15 mouse cellular contexts compared by ENCODE assay signal in genomic region chr2:172299126-172299921, GRCm38 (mm10). TPM values are rescaled to one million over a fixed set of nuclear protein-coding genes. Genes with fewer than 3 reads are reported as not detected.
DNase-seq lines count a peak whose midpoint lies in the region; ATAC-seq and TF ChIP-seq lines count a peak whose summit lies in the region.
"Had no signal": no experiment of that assay in that cellular context is flagged by ENCODE, and none has a peak within 500 bp of the region (broad histone marks: within the 10 kb centered on the region; RNA-seq: fewer than 3 reads in every experiment).

No protein-coding gene starts in this region.

- peak overlapping the region; percentile 47 for H3K9ac ChIP-seq in liver, embryonic 14.5 days (replicated peaks)
- H3K9ac ChIP-seq in hindbrain, postnatal 0 days (replicated peaks; ENCODE audit: low read length): 0 out of 2 replicates have a peak overlapping the region, but pooled peaks have one; percentile 24
- H3K9ac ChIP-seq in neural tube, embryonic 15.5 days (replicated peaks): no peak overlapping the region
- H3K9ac ChIP-seq: kidney, embryonic 15.5 days had no signal

- no peak for TF ChIP-seq CTCF in liver, embryonic 14.5 days (IDR thresholded peaks at IDR 0.05; ENCODE audit: low read depth)
- TF ChIP-seq CTCF in embryonic fibroblast, embryonic 13.5 days (IDR thresholded peaks at IDR 0.05; ENCODE audit: borderline replicate concordance, insufficient read depth, low read length): no peak
- no peak for TF ChIP-seq CTCF in hindbrain, postnatal 0 days (IDR thresholded peaks at IDR 0.05; ENCODE audit: low read depth)

- no peaks in the 10 kb centered on the region for H3K27me3 ChIP-seq in liver, embryonic 14.5 days (ENCODE audit: control insufficient read depth, insufficient read depth, low read length)
- no peaks in the 10 kb centered on the region for H3K27me3 ChIP-seq in hindbrain, postnatal 0 days (ENCODE audit: insufficient read depth, low read length)
- H3K27me3 ChIP-seq in neural tube, embryonic 15.5 days (replicated peaks): no peaks in the 10 kb centered on the region
- H3K27me3 ChIP-seq: kidney, embryonic 15.5 days had no signal

- ATAC-seq in liver, embryonic 14.5 days (ENCODE audit: insufficient read depth): no peak
- 0 out of 2 replicates have a peak, but pooled peaks have one; percentile 47 for ATAC-seq in hindbrain, postnatal 0 days
- peak; percentile 47; the same call in 1 of the 2 replicates for ATAC-seq in neural tube, embryonic 15.5 days (ENCODE audit: low FRiP score)
- ATAC-seq in megakaryocyte progenitor cell, adult 5-6 weeks (replicated peaks; ENCODE audit: poor library complexity): no peak

- no peak for TF ChIP-seq EP300 in liver, embryonic 14.5 days (IDR thresholded peaks at IDR 0.05; ENCODE audit: low read depth)

- no peaks in the 10 kb centered on the region for H3K36me3 ChIP-seq in liver, embryonic 14.5 days (replicated peaks; ENCODE audit: control insufficient read depth, insufficient read depth, low read depth)
- H3K36me3 ChIP-seq in hindbrain, postnatal 0 days (ENCODE audit: insufficient read depth, low read length): no peaks in the 10 kb centered on the region
- H3K36me3 ChIP-seq in neural tube, embryonic 15.5 days: no peaks in the 10 kb centered on the region
- H3K36me3 ChIP-seq: kidney, embryonic 15.5 days had no signal

- peaks cover 30 to 31% of the 10 kb centered on the region in 2 experiments for H3K4me1 ChIP-seq in liver, embryonic 14.5 days (replicated peaks; ENCODE audit: control insufficient read depth in 2 of 2, insufficient read depth in 2 of 2, low read length in 1 of 2)
- no peaks in the 10 kb centered on the region for H3K4me1 ChIP-seq in embryonic fibroblast, embryonic 13.5 days (ENCODE audit: control insufficient read depth, insufficient read depth, low read length)
- no peaks in the 10 kb centered on the region for H3K4me1 ChIP-seq in hindbrain, postnatal 0 days (ENCODE audit: insufficient read depth, low read length)
- peaks cover 14% of the 10 kb centered on the region for H3K4me1 ChIP-seq in neural tube, embryonic 15.5 days
- H3K4me1 ChIP-seq: kidney, embryonic 15.5 days had no signal

- H3K4me2 ChIP-seq in liver, embryonic 14.5 days (ENCODE audit: low read depth): peak overlapping the region; percentile 59
- H3K4me2 ChIP-seq in hindbrain, postnatal 0 days (ENCODE audit: low read depth, low read length): no peak overlapping the region
- no peak overlapping the region for H3K4me2 ChIP-seq in neural tube, embryonic 15.5 days
- H3K4me2 ChIP-seq: kidney, embryonic 15.5 days had no signal

- DNase-seq in liver, embryonic 14.5 days (ENCODE audit: low read depth in 3 of 3, low spot score in 3 of 3): no peak
- DNase-seq in liver (no peak), adipocyte (ENCODE audit: low spot score) (no peak)
- peak; percentile 28 for DNase-seq in hindbrain, postnatal 0 days (ENCODE audit: low spot score)
- no peak for DNase-seq in gastrocnemius, postnatal 10 days
- DNase-seq: cerebellum, adult 9-11 months; right cerebral cortex, adult 18-20 months had no signal

- TF ChIP-seq POLR2A in embryonic fibroblast, embryonic 13.5 days (IDR thresholded peaks at IDR 0.05; ENCODE audit: low read depth, low read length): no peak

- no peaks in the 10 kb centered on the region for H3K9me3 ChIP-seq in liver, embryonic 14.5 days (ENCODE audit: control insufficient read depth, low read length)
- no peaks in the 10 kb centered on the region for H3K9me3 ChIP-seq in hindbrain, postnatal 0 days (ENCODE audit: low read length)
- H3K9me3 ChIP-seq in neural tube, embryonic 15.5 days (replicated peaks): no peaks in the 10 kb centered on the region
- H3K9me3 ChIP-seq: kidney, embryonic 15.5 days had no signal

- peak overlapping the region; percentile 91 for H3K27ac ChIP-seq in liver, embryonic 14.5 days
- peak overlapping the region; percentile 1; the same call in 1 of the 2 replicates for H3K27ac ChIP-seq in embryonic fibroblast, embryonic 13.5 days (ENCODE audit: insufficient read depth, low read length)
- H3K27ac ChIP-seq in hindbrain, postnatal 0 days: peak overlapping the region; percentile 34; the same call in 1 of the 2 replicates
- H3K27ac ChIP-seq in neural tube, embryonic 15.5 days (replicated peaks): peak overlapping the region; percentile 42
- H3K27ac ChIP-seq: kidney, embryonic 15.5 days; macrophage had no signal

- 25% methylated on average over 14 of the region's 14 CpGs for WGBS in liver, embryonic 14.5 days (ENCODE audit: insufficient replicate concordance)
- WGBS in hindbrain, postnatal 0 days: 4% methylated on average over 14 of the region's 14 CpGs
- WGBS in neural tube, embryonic 15.5 days: 7% methylated on average over 14 of the region's 14 CpGs

- H3K4me3 ChIP-seq in liver, embryonic 14.5 days (ENCODE audit: insufficient read depth in 1 of 2, low read depth in 2 of 2, low read length in 2 of 2): no peak overlapping the region
- no peak overlapping the region for H3K4me3 ChIP-seq in embryonic fibroblast, embryonic 13.5 days (ENCODE audit: insufficient read depth, low read length)
- no peak overlapping the region for H3K4me3 ChIP-seq in hindbrain, postnatal 0 days (ENCODE audit: low read length)
- H3K4me3 ChIP-seq in neural tube, embryonic 15.5 days (replicated peaks): no peak overlapping the region
- H3K4me3 ChIP-seq: kidney, embryonic 15.5 days had no signal

RNA-seq across cellular contexts. Expression of gene Fam210b, which starts 46.0 kb away (rescaled TPM):
- 44.5 and 61.2 TPM in 2 replicates for polyA plus RNA-seq in liver, embryonic 14.5 days (2012; rRNA removed)
- polyA plus RNA-seq in liver, embryonic 14.5 days (2014; fragmentation: Nextera tagmentation; extraction: Ambion mirVana): 107 and 109 TPM in 2 replicates
- polyA plus RNA-seq in embryonic fibroblast, embryonic 13.5 days (2011; ENCODE audit: insufficient read length, low read depth, missing spikeins): 10.6 and 11.8 TPM in 2 replicates
- 10.9 and 11.8 TPM in 2 replicates for total RNA-seq in hindbrain, postnatal 0 days (2014; rRNA removed)
- 23.0 and 23.1 TPM in 2 replicates for polyA plus RNA-seq in hindbrain, postnatal 0 days (2015; fragmentation: Nextera tagmentation; extraction: Ambion mirVana)
- polyA plus RNA-seq in neural tube, embryonic 15.5 days (2015; fragmentation: Nextera tagmentation; extraction: Ambion mirVana): 18.7 and 19.5 TPM in 2 replicates
- 1 to 10 TPM; 3.2 to 3.3 TPM for total RNA-seq in gastrocnemius, postnatal 10 days (2021)
- total RNA-seq in megakaryocyte progenitor cell, adult 5-6 weeks (2015): 3.5 and 4.1 TPM in 2 replicates
- total RNA-seq in megakaryocyte progenitor cell, adult 5-6 weeks (2017): 2.2 and 2.4 TPM in 2 replicates

RNA-seq across cellular contexts. Expression of gene Mc3r, which starts 51.0 kb away (rescaled TPM):
- polyA plus RNA-seq in liver, embryonic 14.5 days (2012; rRNA removed): not detected in 2 replicates
- polyA plus RNA-seq in liver, embryonic 14.5 days (2014; fragmentation: Nextera tagmentation; extraction: Ambion mirVana): not detected in 2 replicates
- 0.19 TPM in 1 of 2 replicates, not detected in the other for polyA plus RNA-seq in embryonic fibroblast, embryonic 13.5 days (2011; ENCODE audit: insufficient read length, low read depth, missing spikeins)
- total RNA-seq in hindbrain, postnatal 0 days (2014; rRNA removed): 0.31 TPM in 1 of 2 replicates, not detected in the other
- 0.30 and 0.38 TPM in 2 replicates for polyA plus RNA-seq in hindbrain, postnatal 0 days (2015; fragmentation: Nextera tagmentation; extraction: Ambion mirVana)
- polyA plus RNA-seq in neural tube, embryonic 15.5 days (2015; fragmentation: Nextera tagmentation; extraction: Ambion mirVana): 0.26 and 0.28 TPM in 2 replicates
- total RNA-seq in gastrocnemius, postnatal 10 days (2021): not detected
- not detected in 2 replicates for total RNA-seq in megakaryocyte progenitor cell, adult 5-6 weeks (2015)
- total RNA-seq in megakaryocyte progenitor cell, adult 5-6 weeks (2017): not detected in 2 replicates
- total RNA-seq: adrenal gland, adult 18-20 months had no signal
- polyA plus RNA-seq: heart, embryonic 16.5 days; kidney, embryonic 15.5 days; macrophage; testis, adult 2 months had no signal

Comparison
In these comparisons a context has a peak if more than half of its experiments do, and no peak if none do; other contexts are left out.
1. ATAC-seq: peak in hindbrain, postnatal 0 days (single experiment) and neural tube, embryonic 15.5 days (single experiment); none in liver, embryonic 14.5 days (single experiment) and megakaryocyte progenitor cell, adult 5-6 weeks (single experiment).
2. H3K27ac ChIP-seq: peak in every context shown above with its lines; median percentile 91 in liver, embryonic 14.5 days; 42 in neural tube, embryonic 15.5 days; 34 in hindbrain, postnatal 0 days; 1 in embryonic fibroblast, embryonic 13.5 days.